Mouse (Mus musculus) liver, embryonic 14.5 days (tissue): ENCODE measurements around the gene Fasl. TPM values are rescaled to one million over a fixed set of nuclear protein-coding genes. Genes with fewer than 3 reads are reported as not detected.
A peak's percentile ranks its signal among the peaks of the same experiment; 100 is the strongest.

Experiments
- ATAC-seq: fragments of 200-750 bp; cut with Nextera tagmentation; 2 replicates; pipeline ENCODE4 v1.8.0; 2017; ENCODE audit warnings: moderate number of reproducible peaks, mild to moderate bottlenecking, moderate library complexity; ENCODE audit not compliant: insufficient read depth
- DNase-seq, 3 experiments: peaks; one replicate each; pipeline ENCODE4 v3.0.0-alpha.2; 2012 to 2013; ENCODE audit warnings: low read depth in 3 of 3, low spot score in 3 of 3
- H3K27ac ChIP-seq: fragments of 300-500 bp; sonication (generic); 2 replicates; pipeline ENCODE4 v1.5.1; 2014; ENCODE audit warnings: moderate library complexity, mild to moderate bottlenecking, control low read depth, inconsistent platforms
- H3K27me3 ChIP-seq: fragments of 300-500 bp; sonication (generic); 2 replicates; pipeline ENCODE4 v1.6.1; 2014; ENCODE audit warnings: mild to moderate bottlenecking, low read length, moderate library complexity; ENCODE audit not compliant: control insufficient read depth, insufficient read depth
- H3K36me3 ChIP-seq: fragments of 300-500 bp; sonication (generic); replicated peaks from 2 replicates; pipeline ENCODE4 v1.6.1; 2014; ENCODE audit warnings: low read depth; ENCODE audit not compliant: control insufficient read depth, insufficient read depth
- H3K4me1 ChIP-seq, 2 experiments: fragments of 200-500 bp in 1 of 2; fragments of 300-500 bp in 1 of 2; sonication (generic) in 1 of 2; replicated peaks; 2 replicates each; pipeline ENCODE4 v1.6.1; 2012 to 2014; ENCODE audit warnings: antibody characterized with exemption in 1 of 2, inconsistent platforms in 1 of 2, low read length in 1 of 2; ENCODE audit not compliant: control insufficient read depth in 2 of 2, insufficient read depth in 2 of 2
- H3K4me2 ChIP-seq: fragments of 300-500 bp; sonication (generic); 2 replicates; pipeline ENCODE4 v1.6.1; 2014; ENCODE audit warnings: low read depth, mild to moderate bottlenecking, control low read depth, moderate library complexity
- H3K4me3 ChIP-seq, 2 experiments: fragments of 200-500 bp in 1 of 2; fragments of 300-500 bp in 1 of 2; sonication (generic) in 1 of 2; 2 replicates each; pipeline ENCODE4 v1.5.1; 2012 to 2014; ENCODE audit warnings: low read depth in 2 of 2, low read length in 2 of 2, mild to moderate bottlenecking in 2 of 2, control low read depth in 1 of 2, inconsistent platforms in 1 of 2, moderate library complexity in 1 of 2; ENCODE audit not compliant: insufficient read depth in 1 of 2
- H3K9ac ChIP-seq: fragments of 300-500 bp; sonication (generic); replicated peaks from 2 replicates; pipeline ENCODE4 v1.6.1; 2014; ENCODE audit warnings: mild to moderate bottlenecking, control low read depth, moderate library complexity
- H3K9me3 ChIP-seq: fragments of 300-500 bp; sonication (generic); 2 replicates; pipeline ENCODE4 v1.6.1; 2016; ENCODE audit warnings: low read length, mixed read lengths; ENCODE audit not compliant: control insufficient read depth
- CTCF ChIP-seq: IDR thresholded peaks from 2 replicates; pipeline ENCODE4 v1.5.1; 2016; ENCODE audit warnings: antibody characterized with exemption, low read depth, control low read depth
- EP300 ChIP-seq: IDR thresholded peaks from 2 replicates; pipeline ENCODE4 v1.6.1; 2016; ENCODE audit warnings: antibody characterized with exemption, low read depth
- WGBS: fragments of 180-500 bp; shearing (Covaris S2); extraction: QIAGEN DNeasy Blood & Tissue Kit; methylation state at CpG from one replicate; pipeline ENCODE4 v1.1.7; 2014; ENCODE audit not compliant: insufficient replicate concordance; 5-methylcytosine and 5-hydroxymethylcytosine counted together
- polyA plus RNA-seq, 2 experiments: library from polyadenylated mRNA; depleted of rRNA in 1 of 2; stranded (reverse) in 1 of 2; unstranded in 1 of 2; fragments of >200 nt; fragmentation: Nextera tagmentation in 1 of 2; extraction: Ambion mirVana in 1 of 2; gene quantifications; 2 replicates each; pipeline versions ENCODE4 v1.2.1 to v1.2.3; 2012 to 2014

Gene Fasl
- polyA plus RNA-seq, 2 experiments: 0.11 TPM; not detected in 1

GRCm38 (mm10) chr1:161800256-161800655 is 12.0 kb upstream of the Fasl start:
- no peak for ATAC-seq
- H3K36me3 ChIP-seq: no peaks in the 10 kb centered on the region
- no peak for DNase-seq
- no peak overlapping the region for H3K4me3 ChIP-seq
- H3K9ac ChIP-seq: no peak overlapping the region
- no peak for TF ChIP-seq CTCF
- no peak for TF ChIP-seq EP300
- H3K27me3 ChIP-seq: no peaks in the 10 kb centered on the region
- no peak overlapping the region for H3K27ac ChIP-seq
- H3K9me3 ChIP-seq: no peaks in the 10 kb centered on the region
- H3K4me2 ChIP-seq: no peak overlapping the region
- H3K4me1 ChIP-seq: peaks cover 5 to 10% of the 10 kb centered on the region in 2 experiments

GRCm38 (mm10) chr1:161799791-161800190 is 11.5 kb upstream of the Fasl start:
- no peak for TF ChIP-seq CTCF
- no peak; the same call in 1 of the 2 replicates for TF ChIP-seq EP300
- Histone ChIP-seq H3K27me3 (no peaks in the 10 kb centered on the region), H3K9ac (no peak overlapping the region), H3K4me1 (peaks cover 8 to 12% of the 10 kb centered on the region in 2 experiments), H3K4me2 (no peak overlapping the region), H3K4me3 (no peak overlapping the region), H3K36me3 (no peaks in the 10 kb centered on the region), H3K9me3 (no peaks in the 10 kb centered on the region), H3K27ac (no peak overlapping the region)
- DNase-seq: peak; percentile 41 to 64 (median 52)
- ATAC-seq: peak; percentile 80

GRCm38 (mm10) chr1:161798866-161799265 is 10.6 kb upstream of the Fasl start:
- TF ChIP-seq CTCF: no peak
- no peak for TF ChIP-seq EP300
- Histone ChIP-seq H3K4me3 (no peak overlapping the region), H3K36me3 (no peaks in the 10 kb centered on the region), H3K27me3 (no peaks in the 10 kb centered on the region), H3K9me3 (no peaks in the 10 kb centered on the region), H3K4me2 (no peak overlapping the region), H3K27ac (no peak overlapping the region), H3K9ac (no peak overlapping the region), H3K4me1 (peaks cover 16 to 19% of the 10 kb centered on the region in 2 experiments)
- 68% methylated on average over 3 of the region's 3 CpGs for WGBS
- no peak for DNase-seq
- ATAC-seq: no peak

GRCm38 (mm10) chr1:161794447-161795211 is 6.3 kb upstream of the Fasl start:
- WGBS: 34% methylated on average over 10 of the region's 10 CpGs
- TF ChIP-seq CTCF (no peak), EP300 (no peak)
- no peak overlapping the region for H3K4me3 ChIP-seq
- H3K9ac ChIP-seq: peak overlapping the region; percentile 29
- H3K4me2 ChIP-seq: no peak overlapping the region
- no peaks in the 10 kb centered on the region for H3K9me3 ChIP-seq
- no peak overlapping the region for H3K27ac ChIP-seq
- ATAC-seq: no peak
- no peaks in the 10 kb centered on the region for H3K36me3 ChIP-seq
- peaks cover 44 to 47% of the 10 kb centered on the region in 2 experiments for H3K4me1 ChIP-seq
- no peaks in the 10 kb centered on the region for H3K27me3 ChIP-seq
- no peak for DNase-seq

- no peak for TF ChIP-seq CTCF
- TF ChIP-seq EP300: no peak
- peaks cover 41 to 45% of the 10 kb centered on the region in 2 experiments for H3K4me1 ChIP-seq
- no peak for DNase-seq
- no peaks in the 10 kb centered on the region for H3K9me3 ChIP-seq
- no peak overlapping the region for H3K9ac ChIP-seq
- no peaks in the 10 kb centered on the region for H3K36me3 ChIP-seq
- peak overlapping the region; percentile 76 for H3K27ac ChIP-seq
- ATAC-seq: no peak
- WGBS: 34% methylated on average over 3 of the region's 3 CpGs
- H3K27me3 ChIP-seq: no peaks in the 10 kb centered on the region
- H3K4me2 ChIP-seq: no peak overlapping the region
- H3K4me3 ChIP-seq: no peak overlapping the region
Measured at GRCm38 (mm10) chr1:161793321-161793720, 5.0 kb upstream of the Fasl start.
